Mouse (Mus musculus) bone marrow macrophage, adult 2 months (primary cell): ENCODE results near the gene Hipk1.

ENCODE experiments used
- CTCF ChIP-seq: IDR thresholded peaks from 2 replicates; pipeline ENCODE4 v1.5.1; 2012; ENCODE audit warnings: low read depth, mild to moderate bottlenecking, low read length, moderate library complexity
- POLR2A ChIP-seq: IDR thresholded peaks from 2 replicates; pipeline ENCODE4 v1.6.1; 2012; ENCODE audit warnings: mild to moderate bottlenecking, low read depth, low read length, borderline replicate concordance

DNA sequence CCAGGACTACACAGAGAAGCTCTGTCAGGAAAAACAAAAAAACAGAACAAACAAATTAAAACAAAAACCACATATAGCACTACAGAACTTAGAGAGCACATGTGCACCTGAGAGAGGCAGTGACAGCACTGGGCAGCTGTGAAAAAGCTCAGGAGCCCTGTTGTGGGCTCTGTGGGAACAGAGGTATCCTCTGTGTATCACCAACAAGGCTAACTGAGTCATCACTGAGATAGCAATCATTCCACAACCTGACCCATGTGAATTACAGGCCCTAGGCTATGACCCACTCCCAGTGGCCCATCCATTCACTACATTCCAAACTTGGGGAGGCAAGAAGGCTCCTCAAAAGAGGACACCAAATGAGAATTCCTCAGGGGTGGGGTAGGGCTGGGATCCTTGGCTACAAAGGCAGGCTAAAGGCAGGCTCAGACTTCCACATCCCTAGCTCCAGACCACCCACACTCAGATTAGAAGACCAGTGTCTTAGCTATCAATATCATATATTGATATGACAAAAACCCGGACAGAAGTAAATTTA, 94.9 kb downstream of the Hipk1 start:
- no peak for TF ChIP-seq CTCF
- no peak for TF ChIP-seq POLR2A
